Mouse (Mus musculus): ENCODE measurements around the gene Mfsd13b.
A peak's percentile ranks its signal among the peaks of the same experiment; 100 is the strongest.
"Not testable (repeated sequence)": the region's sequence is repeated elsewhere in the genome, so short reads cannot be mapped to it uniquely, and the experiment has no call there.

The Mfsd13b gene

DNA sequence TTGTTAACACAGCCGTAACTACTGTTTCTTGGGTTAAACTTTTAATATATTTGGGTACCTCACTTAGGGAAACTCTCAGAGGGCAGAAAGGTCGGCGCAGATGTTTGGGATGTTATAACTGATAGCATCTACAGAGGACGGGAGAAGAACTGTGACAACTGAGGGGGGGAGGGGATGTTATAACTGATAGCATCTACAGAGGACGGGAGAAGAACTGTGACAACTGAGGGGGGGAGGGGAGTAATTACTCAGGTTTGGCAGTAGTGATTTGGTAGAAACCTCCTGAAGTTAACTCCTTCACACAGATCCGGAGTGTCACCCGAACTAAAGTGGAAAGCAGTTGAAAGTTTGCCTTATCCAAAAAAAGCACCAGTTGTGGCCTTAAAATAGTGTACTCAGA, 659 bp downstream of the Mfsd13b start:
- DNase-seq (ENCODE audit: low read depth in 1 of 2, low spot score in 2 of 2), result no peak

- DNase-seq (ENCODE audit: low read depth in 1 of 2, low spot score in 2 of 2), result no peak
Observed at GRCm38 (mm10) chr7:120991191-120991590, 8.9 kb downstream of the Mfsd13b start.

DNA sequence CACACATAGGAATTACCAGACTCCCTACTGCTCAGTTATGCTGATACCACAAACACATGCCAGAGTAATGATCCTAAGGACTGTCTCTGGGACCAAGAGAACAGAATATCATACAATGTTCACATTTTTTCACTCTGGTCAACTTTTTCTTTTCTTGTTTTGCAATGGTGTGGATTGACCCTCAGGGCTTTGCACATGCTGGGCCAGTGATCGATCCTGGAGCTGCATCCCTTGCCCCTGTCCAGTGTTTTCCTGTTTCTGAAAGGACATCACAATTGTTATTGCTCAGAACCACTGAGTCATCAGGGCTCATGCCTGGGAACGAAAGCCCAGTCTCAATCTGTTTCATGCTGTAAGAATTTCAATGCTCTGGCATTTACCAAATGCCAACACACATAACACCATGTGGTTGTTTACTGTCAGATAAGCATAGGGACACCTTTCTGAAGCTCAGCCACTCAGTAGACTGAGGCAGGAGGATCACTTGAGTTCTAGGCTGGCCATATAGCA, 16.8 kb downstream of the Mfsd13b start:
- DNase-seq (ENCODE audit: low read depth in 1 of 2, low spot score in 2 of 2), result no peak

- DNase-seq (ENCODE audit: low read depth in 1 of 2, low spot score in 2 of 2), result no peak
Observed at GRCm38 (mm10) chr7:121000065-121000822, 17.9 kb downstream of the Mfsd13b start.

DNA sequence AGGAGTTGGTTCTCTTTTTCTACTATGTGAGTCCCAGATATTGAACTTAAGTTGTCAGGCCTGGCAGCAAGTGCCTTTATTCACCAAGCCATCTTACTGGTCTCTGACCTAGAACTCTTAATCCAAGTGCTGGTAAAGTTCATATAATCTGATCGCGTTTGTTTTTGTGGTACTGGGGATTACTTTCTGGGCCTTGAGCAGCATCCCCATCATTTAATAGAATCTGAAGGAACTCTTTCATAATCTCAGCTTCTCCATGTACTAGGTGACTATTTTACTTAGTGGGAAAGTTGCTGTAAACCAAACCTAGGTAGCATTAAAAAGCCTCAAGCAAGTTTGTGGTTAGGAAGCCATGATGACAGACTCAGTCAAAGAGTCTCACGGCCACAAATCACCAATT, 19.6 kb downstream of the Mfsd13b start:
- no peak for DNase-seq (ENCODE audit: low read depth in 1 of 2, low spot score in 2 of 2)

GRCm38 (mm10) chr7:121002407-121002928, 20.2 kb downstream of the Mfsd13b start:
- DNase-seq (ENCODE audit: low read depth in 1 of 2, low spot score in 2 of 2), result no peak

DNA sequence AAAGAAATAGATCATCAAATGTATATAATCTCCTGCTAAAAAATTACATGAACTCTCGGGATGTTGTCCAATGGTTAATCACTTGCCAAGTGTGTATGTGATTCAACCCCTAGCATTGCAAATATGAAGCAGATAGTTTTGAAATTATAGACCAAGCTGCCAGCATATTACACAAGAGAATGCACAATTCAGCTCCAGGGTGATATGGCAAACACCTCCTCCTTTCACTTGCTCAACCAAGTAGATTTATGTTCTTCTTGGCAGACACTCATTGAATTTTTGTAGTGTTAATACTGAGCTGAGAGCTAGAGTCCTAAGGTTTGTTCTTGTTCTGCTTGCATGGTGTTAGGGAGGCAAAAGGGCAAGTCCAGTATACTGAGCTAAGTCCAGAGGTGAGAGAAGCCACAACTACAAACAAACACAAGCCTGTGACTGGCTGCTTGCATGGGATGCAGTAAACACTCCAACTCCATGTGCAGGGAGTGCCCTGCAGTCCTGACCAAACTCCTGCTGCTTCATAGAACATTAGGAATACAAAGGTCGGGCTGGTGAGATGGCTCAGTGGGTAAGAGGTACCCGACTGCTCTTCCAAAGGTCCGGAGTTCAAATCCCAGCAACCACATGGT, 21.6 kb downstream of the Mfsd13b start:
- no peak for DNase-seq (ENCODE audit: low read depth in 1 of 2, low spot score in 2 of 2)

DNA sequence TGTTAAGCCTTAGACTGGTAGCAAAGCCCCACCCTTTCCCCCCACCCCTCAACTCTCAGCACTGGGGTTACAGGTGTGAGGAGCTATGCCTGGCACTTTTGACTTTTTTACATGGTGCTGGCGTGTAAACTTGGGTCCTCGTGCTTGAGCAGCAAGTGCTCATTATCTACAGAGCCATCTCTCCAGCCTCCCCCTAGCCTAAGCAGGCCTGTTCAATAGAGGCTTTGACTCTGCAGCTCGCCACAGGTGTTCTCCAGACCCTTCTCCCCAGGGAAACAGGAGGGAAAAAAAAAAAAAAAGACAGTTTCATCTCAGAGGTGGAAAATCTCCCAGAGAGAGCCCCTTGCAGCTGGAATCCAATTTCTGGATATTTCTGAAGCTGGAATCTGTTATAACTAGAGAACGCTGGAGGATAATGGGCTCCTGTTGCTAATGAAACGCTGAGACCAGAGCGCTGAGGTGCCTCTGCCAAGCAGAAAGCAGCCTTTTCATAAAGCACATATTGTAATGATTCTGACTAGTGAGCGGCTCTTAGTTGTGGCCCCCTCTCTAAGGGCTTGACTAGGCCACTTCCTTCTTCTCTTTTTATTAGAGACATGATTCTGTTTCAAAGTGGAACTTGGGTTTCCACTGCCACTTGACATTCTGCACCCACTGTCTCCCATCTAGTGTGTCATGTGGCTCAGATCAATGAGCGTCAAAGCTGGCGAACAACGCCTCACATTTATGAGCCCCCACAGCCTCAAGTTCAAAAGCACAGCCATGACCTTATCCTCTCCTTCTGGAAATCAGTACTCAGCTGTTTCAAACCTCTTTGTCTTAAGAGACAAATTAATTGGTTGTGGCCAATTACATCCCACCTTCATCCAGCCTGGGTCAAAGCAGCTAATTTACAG, 29.7 kb downstream of the Mfsd13b start:
- no peak for DNase-seq (ENCODE audit: low read depth in 1 of 2, low spot score in 2 of 2)

- no peak for DNase-seq (ENCODE audit: low read depth in 1 of 2, low spot score in 2 of 2)
Observed at GRCm38 (mm10) chr7:121014486-121014885, 32.2 kb downstream of the Mfsd13b start.

DNA sequence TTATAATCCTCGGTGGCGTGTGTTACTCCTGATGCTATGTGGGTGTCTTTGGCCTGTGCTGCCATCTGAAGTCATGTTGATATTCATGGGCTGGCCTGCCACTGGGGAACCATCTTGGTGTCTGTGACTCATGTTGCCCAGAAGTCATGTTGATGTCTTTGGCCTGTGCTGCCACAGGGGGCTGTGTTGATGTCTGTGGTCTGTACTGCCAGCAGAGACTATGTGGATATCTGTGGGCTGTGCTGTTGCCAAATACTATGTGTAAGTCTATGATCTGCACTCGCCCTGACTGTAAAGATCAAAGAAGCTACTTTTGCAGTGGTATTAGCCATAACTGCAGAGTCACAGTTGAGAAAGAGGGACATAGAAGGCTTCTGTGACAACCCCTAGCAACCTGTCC, 36.5 kb downstream of the Mfsd13b start:
- DNase-seq (ENCODE audit: low read depth in 1 of 2, low spot score in 2 of 2), result no peak

GRCm38 (mm10) chr7:121020277-121020676, 38.0 kb downstream of the Mfsd13b start:
- no peak for DNase-seq (ENCODE audit: low read depth in 1 of 2, low spot score in 2 of 2)

GRCm38 (mm10) chr7:121025221-121026008, 43.1 kb downstream of the Mfsd13b start:
- no peak for DNase-seq (ENCODE audit: low read depth in 1 of 2, low spot score in 2 of 2)

DNA sequence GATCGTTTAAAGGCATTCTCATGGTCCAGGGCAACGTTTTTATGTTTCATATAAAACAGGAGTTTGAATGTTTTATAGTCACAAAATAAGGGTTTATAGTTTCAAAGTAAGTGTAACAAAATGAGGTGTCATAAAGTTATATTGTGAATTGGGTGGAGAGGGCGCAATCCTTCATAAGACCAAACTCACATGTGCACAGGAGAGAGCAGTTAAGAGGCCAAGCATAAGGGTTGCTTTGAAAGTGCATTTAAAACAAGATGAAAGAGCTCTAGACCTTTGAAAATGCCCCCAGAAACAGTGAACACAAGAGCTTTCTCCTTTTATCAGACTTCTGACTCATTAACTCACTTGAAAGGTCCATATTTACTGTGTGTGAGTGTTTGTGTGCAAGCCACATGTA, 44.0 kb downstream of the Mfsd13b start:
- DNase-seq (ENCODE audit: low read depth in 1 of 2, low spot score in 2 of 2), result no peak

- not testable (repeated sequence) for DNase-seq (ENCODE audit: low read depth in 1 of 2, low spot score in 2 of 2)
Observed at GRCm38 (mm10) chr7:121029947-121030346, 47.6 kb downstream of the Mfsd13b start.

DNA sequence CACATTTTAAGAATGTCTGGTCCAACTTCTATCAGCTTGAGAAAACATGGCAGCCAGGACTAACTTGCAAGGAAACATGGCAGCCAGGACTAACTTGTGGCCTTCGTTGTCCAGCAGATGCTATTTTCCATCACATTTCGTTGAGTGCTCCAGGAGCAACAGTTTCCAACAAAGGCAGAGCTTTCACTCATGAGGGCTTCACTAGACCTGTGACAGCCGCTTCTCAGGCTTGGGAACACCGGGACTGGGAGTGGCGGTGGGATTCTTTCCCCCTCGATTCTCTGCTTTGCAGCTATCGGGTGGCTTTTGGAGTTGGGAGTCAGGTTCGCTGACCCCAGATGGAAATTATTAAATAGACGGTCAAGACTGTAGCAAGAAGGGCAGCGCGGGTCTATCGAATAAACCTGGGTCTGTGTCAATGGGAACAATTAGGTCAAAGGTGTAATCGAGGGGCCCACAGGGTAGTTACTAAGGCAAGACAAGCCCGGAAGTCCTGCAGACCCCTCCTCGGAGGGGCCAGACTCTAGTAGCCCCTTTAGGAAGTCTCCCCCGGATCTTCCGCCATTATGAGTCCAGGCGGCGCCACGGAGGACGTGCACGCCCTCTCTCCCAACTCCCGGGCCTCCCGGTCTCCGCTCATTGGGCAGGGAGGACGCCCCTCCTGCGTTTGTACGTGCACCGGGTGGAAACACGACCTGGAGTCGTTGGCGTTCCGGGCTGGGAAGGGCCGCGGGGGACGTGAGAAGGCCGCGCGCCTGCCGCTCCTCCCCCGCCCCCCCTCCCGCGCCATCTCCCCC, 51.7 kb downstream of the Mfsd13b start, which contains the start of gene Mettl9:
TSS of gene Mettl9 (plus strand) at position 590 of the 797 bp plus-strand sequence.
- DNase-seq (ENCODE audit: low read depth in 1 of 2, low spot score in 2 of 2), result peak; percentile 79 to 84

DNA sequence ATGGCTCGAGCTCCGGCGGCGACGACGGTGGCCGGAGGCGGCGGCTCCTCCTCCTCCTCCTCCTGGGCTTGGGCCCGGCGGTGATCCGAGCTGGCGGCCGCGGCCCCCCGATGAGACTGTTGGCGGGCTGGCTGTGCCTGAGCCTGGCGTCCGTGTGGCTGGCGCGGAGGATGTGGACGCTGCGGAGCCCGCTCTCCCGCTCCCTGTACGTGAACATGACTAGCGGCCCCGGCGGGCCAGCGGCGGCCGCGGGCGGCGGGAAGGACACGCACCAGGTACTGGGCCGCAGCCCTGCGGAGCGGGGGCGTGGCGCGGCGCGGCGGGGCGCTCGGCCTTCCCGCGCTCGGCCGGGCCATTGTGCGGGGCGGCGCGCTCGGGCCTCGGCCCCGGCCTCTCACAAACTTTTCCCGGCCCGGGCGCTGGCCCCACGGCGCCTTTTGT, 52.4 kb downstream of the Mfsd13b start:
- no peak for DNase-seq (ENCODE audit: low read depth in 1 of 2, low spot score in 2 of 2)

- no peak for DNase-seq (ENCODE audit: low read depth in 1 of 2, low spot score in 2 of 2)
Observed at GRCm38 (mm10) chr7:121035161-121035721, 52.9 kb downstream of the Mfsd13b start.

DNA sequence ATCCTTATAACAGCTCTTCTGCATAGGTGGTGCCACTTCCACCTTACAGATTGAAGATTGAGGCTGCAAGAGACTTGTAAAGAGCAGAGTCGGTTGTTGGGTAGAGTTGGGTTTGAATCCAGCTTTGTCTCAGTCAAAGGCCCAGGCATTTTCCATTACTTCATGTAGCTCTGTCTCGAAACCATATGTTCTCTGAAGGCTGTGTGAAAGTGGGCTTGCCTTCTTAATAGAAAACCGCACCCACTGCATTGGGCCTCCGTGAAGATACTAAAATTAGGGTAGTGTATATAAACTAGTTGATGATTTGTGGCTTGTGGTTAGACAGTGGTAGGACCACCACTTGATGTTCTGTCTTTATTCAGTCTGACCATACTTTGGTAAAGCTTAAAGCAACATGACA, 58.3 kb downstream of the Mfsd13b start:
- no peak for DNase-seq (ENCODE audit: low read depth in 1 of 2, low spot score in 2 of 2)

DNA sequence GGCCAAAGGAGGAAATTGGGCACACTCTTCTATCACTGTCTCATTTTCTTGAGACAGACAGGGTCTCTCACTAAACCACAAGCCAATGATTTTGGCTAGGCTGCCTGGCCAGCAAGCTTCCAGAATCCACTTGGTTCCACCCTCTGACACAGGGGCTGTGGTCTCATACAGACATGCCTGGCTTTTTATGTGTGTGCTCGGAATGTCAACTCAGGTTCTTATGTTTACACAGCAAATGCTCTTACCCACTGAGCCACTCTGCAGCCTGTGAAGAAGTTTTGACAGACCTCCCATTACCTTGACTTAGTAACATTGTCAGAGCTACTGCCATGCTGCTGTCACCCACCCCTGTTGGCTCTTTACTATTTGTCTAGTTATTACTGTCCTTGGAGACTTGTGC, 59.7 kb downstream of the Mfsd13b start:
- no peak for DNase-seq (ENCODE audit: low read depth in 1 of 2, low spot score in 2 of 2)
